Mouse (Mus musculus): ENCODE data around the gene B430306N03Rik.

B430306N03Rik gene

GRCm38 (mm10) chr17:48300861-48301260 lies 15.1 kb upstream of the B430306N03Rik start:
- in situ Hi-C loops (cut with MboI, MseI): loop anchor here in 1 of 2 experiments (5.0 kb wide), 1 partner anchor 106 kb away; the partner anchor contains the start of gene Nfya

DNA sequence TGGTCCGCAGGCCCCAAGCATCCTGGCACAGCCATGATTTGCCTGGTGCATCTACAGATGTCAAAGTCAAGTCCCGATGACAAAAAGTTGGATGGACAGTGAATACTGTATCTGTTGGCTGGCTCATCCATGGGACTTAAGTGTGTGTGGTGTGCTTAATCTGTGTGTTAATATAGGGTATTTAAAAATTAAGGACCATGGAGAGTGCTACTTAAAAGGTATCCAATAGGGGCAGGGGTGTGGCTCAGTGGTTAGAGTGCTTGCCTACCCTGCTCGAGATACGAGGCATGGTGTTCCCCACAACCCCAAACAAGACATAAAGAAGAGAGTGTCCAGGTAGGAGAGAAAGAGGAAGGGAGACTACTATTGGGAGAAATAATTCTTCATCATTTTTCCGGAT lies 14.1 kb upstream of the B430306N03Rik start:
- in situ Hi-C loops (cut with MboI, MseI): loop anchor here in 1 of 2 experiments (5.0 kb wide), 1 partner anchor 106 kb away; the partner anchor contains the start of gene Nfya

DNA sequence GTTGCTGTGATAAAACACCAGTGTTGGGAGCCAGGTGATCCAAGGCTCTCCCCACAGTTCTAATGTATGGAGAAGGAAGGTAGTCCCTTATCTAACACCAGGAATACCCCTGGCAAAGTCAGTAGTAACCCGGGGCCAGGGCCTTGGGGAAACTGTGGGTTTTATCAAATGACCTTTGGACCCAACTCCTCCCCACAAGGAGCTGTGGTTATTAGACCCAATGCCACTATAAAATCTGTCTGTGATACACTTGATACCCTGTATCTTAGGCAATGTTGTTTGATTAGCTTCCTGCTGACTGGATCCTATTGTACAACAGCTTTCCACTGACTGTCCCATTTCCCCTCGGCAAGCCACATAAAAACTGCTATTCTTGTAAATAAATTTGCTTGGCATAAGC lies 3.8 kb upstream of the B430306N03Rik start:
- in situ Hi-C loops (cut with MboI, MseI): no loop called here

DNA sequence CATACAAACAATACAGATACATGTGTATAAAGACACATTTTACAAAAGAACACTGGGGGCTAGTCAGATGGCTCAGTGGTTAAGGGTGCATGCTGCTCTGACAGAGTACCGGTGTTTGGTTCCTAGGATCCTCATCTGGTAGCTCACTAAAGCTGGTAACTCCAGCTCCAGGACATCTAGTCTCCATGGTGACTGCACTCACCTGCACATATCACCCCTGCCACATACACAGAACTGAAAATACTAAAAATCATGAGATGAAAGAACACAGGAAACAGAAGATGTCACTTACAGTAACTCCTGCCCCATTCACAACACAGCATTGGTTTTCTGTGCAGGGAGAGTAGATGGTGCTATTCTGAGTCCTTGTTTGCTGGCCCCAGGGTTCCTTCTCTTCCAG lies 2.7 kb downstream of the B430306N03Rik start:
- in situ Hi-C loops (cut with MboI, MseI): no loop called here

- in situ Hi-C loops (cut with MboI, MseI): no loop called here
Observed at GRCm38 (mm10) chr17:48321279-48321678, 5.3 kb downstream of the B430306N03Rik start.

- in situ Hi-C loops (cut with MboI, MseI): no loop called here
Observed at GRCm38 (mm10) chr17:48323236-48323635, 7.3 kb downstream of the B430306N03Rik start.

DNA sequence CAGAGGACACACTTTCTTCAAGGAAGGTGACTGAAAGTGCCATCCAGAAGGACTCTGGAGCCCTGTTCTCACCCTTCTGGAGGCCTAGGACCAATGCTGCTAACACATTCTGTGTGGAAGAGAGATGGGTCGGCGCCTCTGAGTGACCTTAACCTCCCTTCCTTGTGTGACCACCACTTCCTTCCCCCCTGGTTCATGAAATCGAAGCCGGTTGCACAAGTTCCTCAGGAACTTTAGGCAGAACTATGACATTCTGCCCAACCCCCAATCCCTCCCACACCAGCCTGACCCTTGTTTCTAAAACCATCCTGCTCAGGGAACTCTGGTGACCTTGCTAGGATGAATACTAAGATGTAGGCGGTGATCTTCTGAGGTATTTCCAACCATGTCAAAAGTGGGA lies 8.3 kb downstream of the B430306N03Rik start:
- in situ Hi-C loops (cut with MboI, MseI): no loop called here

GRCm38 (mm10) chr17:48325093-48325492 lies 9.2 kb downstream of the B430306N03Rik start:
- in situ Hi-C loops (cut with MboI, MseI): no loop called here

DNA sequence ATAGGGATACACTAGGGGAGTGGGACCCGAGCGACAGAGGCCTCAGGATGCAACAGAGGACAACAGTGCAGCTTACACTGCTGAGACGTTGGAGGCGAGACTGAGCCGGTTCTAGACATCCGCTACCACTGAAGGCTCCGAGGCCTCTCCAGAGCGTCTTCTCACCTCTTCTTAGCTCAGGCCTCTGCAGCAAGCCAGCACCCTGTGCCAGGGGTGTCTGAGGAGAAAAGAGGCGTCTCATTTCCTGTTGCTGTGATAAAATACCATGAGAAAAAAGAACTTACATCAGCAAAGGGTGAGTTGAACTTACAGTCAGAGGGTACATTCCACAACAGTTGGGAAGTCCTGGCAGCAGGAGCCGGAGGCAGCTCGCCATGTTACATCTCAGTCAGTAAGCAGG lies 9.7 kb downstream of the B430306N03Rik start:
- in situ Hi-C loops (cut with MboI, MseI): no loop called here

- in situ Hi-C loops (cut with MboI, MseI): no loop called here
Observed at GRCm38 (mm10) chr17:48326656-48327055, 10.7 kb downstream of the B430306N03Rik start.

GRCm38 (mm10) chr17:48332524-48332923 lies 16.6 kb downstream of the B430306N03Rik start:
- in situ Hi-C loops (cut with MboI, MseI): no loop called here

- in situ Hi-C loops (cut with MboI, MseI): no loop called here
Observed at GRCm38 (mm10) chr17:48334186-48334585, 18.2 kb downstream of the B430306N03Rik start.

- in situ Hi-C loops (cut with MboI, MseI): loop anchor here (5.0 kb wide), 3 partner anchors 50 to 220 kb away; no protein-coding TSS in a partner anchor
Observed at GRCm38 (mm10) chr17:48336857-48337256, 20.9 kb downstream of the B430306N03Rik start.

DNA sequence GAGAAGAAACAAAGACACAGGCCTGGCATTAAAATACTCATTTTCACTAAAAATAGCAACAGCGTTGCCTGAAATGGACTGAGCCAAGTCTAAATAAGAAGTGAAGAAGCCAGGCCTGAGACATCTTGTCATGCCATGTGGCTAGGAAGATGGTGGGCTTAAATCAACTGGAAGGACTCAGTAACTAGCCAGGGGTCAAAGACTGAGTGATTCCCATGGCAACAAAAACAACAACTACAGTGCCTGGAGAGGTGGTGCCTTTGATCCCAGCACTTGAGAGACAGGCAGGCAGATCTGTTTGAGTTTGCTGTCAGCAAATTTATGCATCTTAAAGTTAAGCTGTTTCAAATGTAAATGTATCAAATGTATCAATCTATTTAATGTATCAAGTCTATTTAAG lies 24.3 kb downstream of the B430306N03Rik start:
- in situ Hi-C loops (cut with MboI, MseI): no loop called here

DNA sequence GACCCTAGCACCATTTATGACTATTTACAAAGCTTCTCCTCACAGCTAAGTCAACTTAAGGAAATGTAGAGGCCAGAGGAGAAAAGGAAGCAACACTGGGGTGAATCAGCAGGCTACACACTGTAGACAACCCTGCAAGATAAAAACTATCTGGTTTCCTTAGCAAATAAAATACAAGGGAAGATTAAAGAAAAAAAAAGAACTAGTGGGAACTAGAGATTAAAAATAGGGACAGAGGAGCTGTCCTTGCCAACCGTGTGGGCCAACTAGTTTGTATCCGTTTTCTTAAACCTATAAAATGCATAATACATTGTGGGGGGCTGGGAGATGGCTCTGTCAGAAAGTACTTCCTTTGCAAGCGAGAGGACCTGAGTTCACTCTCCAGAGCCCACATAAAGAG lies 26.0 kb downstream of the B430306N03Rik start:
- in situ Hi-C loops (cut with MboI, MseI): no loop called here

DNA sequence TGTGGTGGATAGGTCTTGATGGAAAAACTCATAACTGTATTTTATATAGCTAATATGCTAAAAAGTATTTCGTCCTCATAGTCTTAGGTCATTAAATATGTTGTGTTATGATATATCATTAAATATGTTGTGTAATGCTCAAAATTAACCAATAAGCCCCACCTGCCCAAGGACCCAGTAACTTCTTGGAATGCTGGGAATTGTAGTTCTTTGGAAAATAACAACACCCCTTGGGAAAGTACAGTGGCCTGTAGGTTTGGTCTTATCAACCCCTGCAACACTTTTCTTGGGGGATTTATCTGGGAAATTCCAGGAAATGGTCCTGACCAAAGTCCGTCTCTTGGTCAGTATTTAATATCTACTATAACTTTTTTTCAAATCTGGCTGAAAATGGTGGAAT lies 27.1 kb downstream of the B430306N03Rik start:
- in situ Hi-C loops (cut with MboI, MseI): no loop called here

DNA sequence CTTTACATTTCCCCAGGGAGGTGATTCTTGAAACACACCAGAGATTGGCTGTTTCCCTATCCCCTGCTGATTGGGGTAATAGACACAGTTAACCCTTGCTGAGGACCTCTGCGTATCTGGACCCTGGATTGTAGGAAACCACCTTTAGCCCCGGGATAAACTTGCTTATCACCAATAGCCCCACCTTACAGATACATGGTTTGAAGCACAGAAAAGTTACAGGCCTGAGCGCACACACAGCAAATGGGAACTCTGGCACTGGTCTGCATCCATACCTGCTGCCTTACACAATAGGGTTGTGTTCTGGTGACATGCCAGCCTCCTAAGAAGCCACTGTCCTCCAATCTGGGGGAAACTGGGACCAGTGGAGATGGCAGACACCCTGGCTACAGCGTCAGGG lies 29.9 kb downstream of the B430306N03Rik start:
- in situ Hi-C loops (cut with MboI, MseI): no loop called here

GRCm38 (mm10) chr17:48346231-48346630 lies 30.3 kb downstream of the B430306N03Rik start, which contains the start of gene Trem2:
TSS of gene Trem2 (plus strand) at chr17:48346401.
- in situ Hi-C loops (cut with MboI, MseI): no loop called here

DNA sequence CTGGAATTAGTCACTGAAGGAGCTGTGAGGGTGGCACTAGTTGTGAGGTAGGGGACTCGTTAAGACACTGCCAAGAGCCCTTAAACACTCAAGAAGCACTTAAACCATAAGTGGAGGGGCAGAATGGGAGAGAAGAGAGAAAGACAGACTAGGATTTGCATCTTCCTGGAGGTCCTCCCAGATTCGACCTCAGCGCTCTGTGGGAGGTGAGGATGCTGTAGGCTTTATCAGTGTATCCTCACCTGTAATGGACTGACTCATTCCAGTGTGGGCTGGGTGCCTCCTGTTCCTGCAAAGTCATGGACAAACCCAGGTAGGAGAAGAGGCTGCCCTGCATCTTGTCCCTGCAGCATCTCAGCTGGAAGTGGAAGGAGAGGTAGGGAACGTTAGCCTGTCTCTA lies 30.9 kb downstream of the B430306N03Rik start:
- in situ Hi-C loops (cut with MboI, MseI): no loop called here

- in situ Hi-C loops (cut with MboI, MseI): no loop called here
Observed at GRCm38 (mm10) chr17:48347287-48347686, 31.3 kb downstream of the B430306N03Rik start.

DNA sequence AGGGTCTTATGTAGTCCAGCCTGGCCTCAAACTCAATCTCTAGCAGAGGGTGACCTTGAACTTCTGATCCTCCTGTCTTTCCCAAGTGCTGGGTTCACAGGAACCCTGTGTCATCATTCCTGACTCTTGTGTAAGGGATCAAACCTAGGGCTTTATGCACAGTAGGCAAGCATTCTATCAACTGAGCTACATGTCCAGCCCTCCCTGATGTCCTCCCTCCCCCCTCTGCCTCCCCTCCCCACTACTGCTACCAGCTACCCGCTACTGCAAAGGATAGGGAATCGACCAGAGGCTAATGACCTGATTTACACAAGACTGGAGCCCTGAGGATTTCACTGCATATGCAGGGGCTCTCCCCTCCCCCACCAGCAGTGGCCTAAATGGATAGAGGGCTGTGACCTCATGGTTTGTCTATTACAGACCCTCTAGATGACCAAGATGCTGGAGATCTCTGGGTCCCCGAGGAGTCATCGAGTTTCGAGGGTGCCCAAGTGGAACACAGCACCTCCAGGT lies 34.8 kb downstream of the B430306N03Rik start:
- in situ Hi-C loops (cut with MboI, MseI): loop anchor here in 1 of 2 experiments (10.0 to 25.0 kb wide), 2 partner anchors 844 to 1537 kb away; no protein-coding TSS in a partner anchor

- in situ Hi-C loops (cut with MboI, MseI): loop anchor here in 1 of 2 experiments (10.0 to 25.0 kb wide), 2 partner anchors 842 to 1534 kb away; no protein-coding TSS in a partner anchor
Observed at GRCm38 (mm10) chr17:48352976-48353375, 37.0 kb downstream of the B430306N03Rik start.

- in situ Hi-C loops (cut with MboI, MseI): loop anchor here in 1 of 2 experiments (10.0 to 25.0 kb wide), 2 partner anchors 839 to 1531 kb away; no protein-coding TSS in a partner anchor
Observed at GRCm38 (mm10) chr17:48355822-48356221, 39.9 kb downstream of the B430306N03Rik start.

All from T-helper 17 cell (primary cell).